Mouse (Mus musculus) CD4-positive, CD25-positive, alpha-beta regulatory T cell, adult 2 months (primary cell): Measurements from ENCODE around the gene Tubb5.
A peak's percentile ranks its signal among the peaks of the same experiment; 100 is the strongest.

ENCODE experiments used
- DNase-seq: peaks from one replicate; pipeline ENCODE4 v3.0.0-alpha.2; 2012; ENCODE audit warnings: low read depth, low spot score

Gene Tubb5

DNA sequence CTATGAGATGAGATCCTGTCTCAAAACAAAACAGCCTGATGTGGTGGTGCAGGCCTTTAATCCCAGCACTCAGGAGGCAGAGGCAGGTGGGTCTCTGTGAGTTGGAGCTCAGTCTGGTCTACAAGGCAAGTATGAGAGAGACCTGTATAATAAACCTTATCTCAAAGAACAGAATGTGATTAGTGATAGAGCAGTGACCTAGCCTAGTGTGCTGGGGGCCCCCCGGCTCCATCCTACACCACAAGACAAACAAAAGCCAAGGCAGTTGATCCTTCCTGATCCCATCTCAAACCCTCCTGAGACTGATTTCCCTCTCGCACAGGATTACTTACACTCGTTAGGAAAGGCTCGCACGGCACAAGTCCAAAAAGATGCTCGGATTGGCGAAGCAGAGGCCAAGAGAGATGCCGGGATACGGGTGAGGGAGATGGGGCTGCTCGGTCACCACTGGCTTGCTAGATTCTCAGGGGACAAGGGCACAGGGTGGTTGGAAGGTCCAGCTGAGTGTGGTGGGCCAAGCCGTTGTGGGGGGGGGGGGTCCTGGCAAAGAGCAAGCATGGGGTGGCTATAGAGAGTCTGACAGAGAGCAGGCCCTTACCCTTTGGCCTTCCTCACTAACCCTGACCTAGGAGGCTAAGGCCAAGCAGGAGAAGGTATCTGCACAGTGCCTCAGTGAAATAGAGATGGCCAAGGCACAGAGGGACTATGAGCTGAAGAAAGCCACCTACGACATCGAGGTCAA is 12.8 kb downstream of the Tubb5 start:
- DNase-seq = no peak

GRCm38 (mm10) chr17:35824402-35824801 is 13.7 kb downstream of the Tubb5 start:
- DNase-seq = peak; percentile 31

- DNase-seq = peak; percentile 86
Observed at GRCm38 (mm10) chr17:35822964-35823937, 14.9 kb downstream of the Tubb5 start, which contains the start of gene Flot1. TSS of gene Flot1 (plus strand) at chr17:35823230.

GRCm38 (mm10) chr17:35822564-35822963 is 15.5 kb downstream of the Tubb5 start:
- DNase-seq = no peak

GRCm38 (mm10) chr17:35821439-35822430 is 16.4 kb downstream of the Tubb5 start, which contains the start of gene Ier3:
TSS of gene Ier3 (plus strand) at chr17:35821684.
- peak; percentile 53 for DNase-seq

DNA sequence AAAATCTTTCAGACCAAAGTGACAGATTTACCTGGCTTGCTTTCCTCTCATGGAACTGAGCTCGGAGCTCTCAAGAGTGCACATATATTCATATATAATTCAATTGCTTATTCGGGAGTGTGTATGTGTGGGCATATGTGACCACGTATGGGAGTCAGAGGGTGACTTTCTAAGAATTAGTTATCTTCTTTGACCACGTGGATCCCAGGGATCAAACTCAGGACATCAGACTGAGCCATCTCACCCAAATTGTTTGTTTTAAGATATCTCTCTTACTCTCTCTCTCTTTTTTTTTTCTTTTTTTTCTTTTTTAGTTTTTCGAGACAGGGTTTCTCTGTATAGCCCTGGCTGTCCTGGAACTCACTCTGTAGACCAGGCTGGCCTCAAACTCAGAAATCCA is 18.0 kb downstream of the Tubb5 start:
- DNase-seq = no peak

DNA sequence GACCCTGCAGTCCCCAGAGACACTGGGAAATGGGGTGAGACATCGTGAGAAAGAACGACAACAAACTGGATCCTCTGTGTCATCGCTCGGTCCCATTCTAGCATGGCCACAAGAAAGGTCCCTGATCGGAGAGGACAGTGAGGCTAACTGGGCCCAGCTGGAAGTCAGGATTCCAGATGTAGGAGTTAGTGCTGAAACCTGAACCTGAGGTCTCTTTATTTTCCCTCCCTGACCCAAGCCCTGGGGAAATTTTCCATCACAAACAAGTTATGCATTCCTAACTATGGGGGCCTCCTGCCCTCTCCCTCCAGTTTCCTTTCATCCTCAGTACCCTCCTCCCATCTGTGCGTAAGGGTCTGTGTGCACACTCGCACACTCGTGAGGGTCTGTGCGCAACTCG is 20.9 kb downstream of the Tubb5 start:
- no peak for DNase-seq

GRCm38 (mm10) chr17:35816686-35817085 is 21.4 kb downstream of the Tubb5 start:
- no peak for DNase-seq

DNA sequence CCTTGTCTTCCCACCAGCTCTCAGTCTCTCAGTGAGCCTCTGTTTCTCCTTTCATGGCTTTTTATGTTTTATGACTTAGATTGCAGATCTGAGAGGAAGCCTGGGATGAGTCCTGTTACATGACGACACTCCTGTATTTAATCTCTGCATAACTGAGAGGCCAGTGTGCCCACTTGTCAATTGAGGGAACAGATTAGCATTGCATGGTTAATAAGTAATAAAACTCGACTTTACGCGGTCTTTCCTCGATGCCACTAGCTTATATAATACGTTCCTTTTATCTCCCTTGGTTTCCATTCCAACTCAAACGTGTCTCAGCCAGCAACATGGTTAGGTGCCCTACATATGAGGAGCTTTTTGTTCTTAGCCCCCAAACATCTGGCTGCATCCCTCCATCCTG is 22.3 kb downstream of the Tubb5 start:
- no peak for DNase-seq

DNA sequence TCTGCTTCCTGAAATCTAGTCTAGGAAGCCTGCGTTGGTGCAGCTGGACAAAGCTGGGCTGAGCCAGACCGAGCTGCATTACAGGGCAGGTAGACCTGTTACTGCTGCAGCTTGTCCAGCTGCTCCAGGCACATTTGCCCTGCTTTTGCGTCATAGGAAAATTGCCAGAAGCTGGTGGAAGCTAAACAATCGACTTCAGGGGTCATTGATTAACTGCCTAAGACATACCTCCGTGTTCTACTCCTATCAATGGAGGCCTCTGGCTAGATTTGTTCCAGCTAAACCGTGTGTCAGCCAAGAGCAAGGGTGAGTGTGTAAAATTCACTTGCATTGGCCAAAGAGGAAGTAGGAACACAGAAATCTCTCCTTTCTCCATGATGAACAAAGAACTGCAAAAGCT is 23.4 kb downstream of the Tubb5 start:
- no peak for DNase-seq

- DNase-seq = peak; percentile 51
Observed at GRCm38 (mm10) chr17:35813653-35814052, 24.5 kb downstream of the Tubb5 start.

- peak; percentile 19 for DNase-seq
Observed at GRCm38 (mm10) chr17:35813245-35813647, 24.9 kb downstream of the Tubb5 start.

DNA sequence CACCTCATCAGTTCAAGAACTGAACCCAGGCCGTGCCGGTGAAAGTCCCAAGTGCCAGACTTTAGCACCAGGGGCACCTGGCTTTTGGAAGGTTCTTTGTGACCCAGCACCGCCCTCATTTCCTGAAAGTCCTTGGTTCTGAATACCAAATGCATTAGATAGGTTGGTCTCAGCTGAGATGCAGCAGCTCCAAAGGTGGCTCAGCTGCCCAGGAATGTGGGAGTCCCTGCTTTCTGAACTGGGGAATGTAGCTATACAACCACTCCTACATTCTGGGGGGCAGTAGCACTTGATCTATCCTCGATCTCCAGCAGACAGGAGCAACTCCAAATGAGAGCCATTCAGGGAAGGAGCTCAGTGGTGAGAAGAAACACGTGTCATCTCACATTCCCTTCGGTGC is 25.4 kb downstream of the Tubb5 start:
- no peak for DNase-seq

DNA sequence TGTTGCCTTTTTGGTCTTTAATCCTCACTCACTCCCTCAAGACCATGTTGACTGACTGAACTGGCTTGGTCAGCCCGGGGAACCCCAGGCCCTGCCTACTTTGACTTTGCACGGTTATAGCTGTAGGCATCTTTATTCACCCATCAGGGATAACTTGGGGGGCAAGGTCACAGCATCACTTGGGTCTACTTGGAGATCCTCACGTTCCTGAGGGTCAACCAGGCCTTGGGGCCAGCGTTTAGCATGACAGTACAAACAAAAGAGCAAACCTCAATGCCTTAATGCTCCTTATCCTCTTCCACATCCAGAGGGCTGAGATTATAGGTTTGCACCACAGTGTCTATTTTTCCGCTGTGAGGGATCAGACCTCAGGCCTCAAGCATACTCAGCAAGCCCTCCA is 25.8 kb downstream of the Tubb5 start:
- no peak for DNase-seq

DNA sequence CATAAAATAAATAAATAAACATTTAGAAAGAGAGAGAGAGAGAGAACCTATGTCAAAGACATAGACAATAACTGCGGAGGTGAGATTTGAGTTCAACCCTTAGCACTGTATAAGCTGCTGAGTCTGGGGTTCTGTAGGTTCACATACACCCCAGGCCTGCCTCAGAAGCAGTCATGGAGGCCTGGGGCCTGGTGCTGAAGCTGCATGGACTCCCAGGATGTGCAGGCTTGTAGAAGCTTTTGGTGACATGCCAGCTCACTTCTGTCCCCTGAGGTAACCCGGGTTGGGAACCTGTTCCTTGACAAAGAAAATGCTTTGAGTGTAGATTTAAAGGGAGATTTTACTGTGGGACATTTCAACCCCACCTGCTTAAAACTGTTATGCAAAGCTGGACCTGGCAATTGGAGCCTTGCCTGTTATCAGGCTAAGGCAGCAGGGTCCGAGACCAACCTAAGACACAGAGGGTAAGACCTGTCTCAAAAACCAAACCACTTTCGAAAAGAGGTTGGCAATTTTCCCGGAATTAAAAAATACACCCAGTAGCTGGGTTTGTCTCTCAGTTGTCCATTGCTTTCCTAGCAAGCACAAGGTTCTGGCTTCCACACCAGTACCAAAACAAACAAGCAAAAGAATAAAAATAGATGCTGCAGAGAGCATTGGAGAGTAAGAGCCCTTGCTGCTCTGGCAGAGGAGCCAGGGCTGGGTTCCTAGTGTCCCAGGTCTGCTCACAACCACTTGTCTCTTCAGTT is 27.0 kb downstream of the Tubb5 start:
- DNase-seq = no peak

- no peak for DNase-seq
Observed at GRCm38 (mm10) chr17:35809395-35809794, 28.7 kb downstream of the Tubb5 start.

- DNase-seq = no peak
Observed at GRCm38 (mm10) chr17:35808073-35808472, 30.0 kb downstream of the Tubb5 start.

DNA sequence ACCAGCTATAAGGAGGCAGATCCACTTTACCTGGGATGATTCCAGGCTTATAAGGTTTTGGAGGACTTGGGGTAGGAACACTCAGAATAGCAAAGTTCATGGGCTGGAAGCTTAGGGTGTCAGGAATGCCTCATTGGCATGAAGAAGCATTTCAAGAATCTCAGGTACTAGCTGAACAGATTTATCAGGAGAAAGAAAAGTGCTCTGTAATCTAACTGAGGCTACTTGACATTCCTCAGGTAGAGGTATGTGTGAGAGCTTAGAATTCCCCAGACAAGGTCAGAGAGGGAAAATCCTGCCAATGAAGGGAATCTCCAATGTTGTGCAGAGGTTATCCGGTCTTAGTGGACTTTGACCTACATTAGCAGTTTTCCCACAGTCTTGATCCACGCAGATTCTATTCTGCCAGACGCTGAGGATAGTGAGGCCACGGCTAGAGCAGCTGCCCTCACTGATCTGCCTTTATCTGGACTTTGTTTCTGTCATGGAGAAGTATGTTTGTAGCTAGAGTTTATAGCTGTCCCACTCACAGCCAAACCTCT is 34.2 kb downstream of the Tubb5 start:
- DNase-seq = no peak

- no peak for DNase-seq
Observed at GRCm38 (mm10) chr17:35803020-35803419, 35.1 kb downstream of the Tubb5 start.

DNA sequence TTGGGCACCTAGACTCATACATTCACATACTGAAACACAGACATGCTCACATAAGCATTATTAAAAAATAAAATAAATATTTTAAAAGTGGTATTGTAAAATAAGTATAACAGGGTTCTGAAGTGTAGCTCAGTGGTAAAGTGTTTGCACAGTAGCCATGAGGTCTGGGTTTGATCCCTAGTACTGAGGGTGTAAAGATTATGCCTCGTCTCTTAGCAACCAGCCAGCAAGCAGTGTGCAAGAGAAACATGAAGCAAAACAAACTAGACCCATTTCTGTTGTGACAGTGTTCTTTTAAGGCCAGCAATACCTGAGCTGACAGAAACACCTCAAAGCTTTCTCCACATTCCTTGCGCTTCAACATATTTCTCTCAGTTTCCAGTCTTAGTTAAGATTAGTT is 37.2 kb downstream of the Tubb5 start:
- DNase-seq = no peak
